7 mouse cellular contexts compared by ENCODE assay signal in genomic region chrX:57326487-57327221, GRCm38 (mm10). TPM values are rescaled to one million over a fixed set of nuclear protein-coding genes. Genes with fewer than 3 reads are reported as not detected.
DNase-seq lines count a peak whose midpoint lies in the region; ATAC-seq and TF ChIP-seq lines count a peak whose summit lies in the region.

No protein-coding gene starts in this region.

- H3K9ac ChIP-seq in forebrain, postnatal 0 days, result peak overlapping the region; percentile 45

- DNase-seq in forebrain, postnatal 0 days, result no peak
- peak; percentile 37 for DNase-seq in limb, embryonic 10.5 days (ENCODE audit: low spot score)
- peak; percentile 10 to 47 for DNase-seq in spleen, postnatal 10 days (ENCODE audit: low spot score in 2 of 2)

- peak overlapping the region; percentile 54 for H3K4me3 ChIP-seq in brown adipose tissue, adult 24 weeks (ENCODE audit: insufficient read depth, low read depth, low read length)
- peak overlapping the region; percentile 41 for H3K4me3 ChIP-seq in forebrain, postnatal 0 days (ENCODE audit: low read depth, low read length)
- peak overlapping the region; percentile 55 for H3K4me3 ChIP-seq in limb, embryonic 10.5 days

- H3K4me2 ChIP-seq in forebrain, postnatal 0 days (ENCODE audit: low read depth), result peak overlapping the region; percentile 59

- H3K27me3 ChIP-seq in forebrain, postnatal 0 days (ENCODE audit: insufficient read depth, low read length), result no peaks in the 10 kb centered on the region
- peaks cover 39% of the 10 kb centered on the region for H3K27me3 ChIP-seq in limb, embryonic 10.5 days (ENCODE audit: low read depth, poor library complexity, severe bottlenecking)

- ATAC-seq in activated CD4-positive, CD25-positive, alpha-beta regulatory T cell, adult 4 months, result peak; percentile 54
- peak; percentile 86 for ATAC-seq in forebrain, postnatal 0 days
- ATAC-seq in hematopoietic stem cell, adult 5-6 weeks (replicated peaks in 1 of 2; ENCODE audit: insufficient read depth in 1 of 2, low FRiP score in 2 of 2, low TSS enrichment in 1 of 2, low read depth in 1 of 2, poor library complexity in 2 of 2, severe bottlenecking in 2 of 2), result peak; percentile 88 to 92
- peak; percentile 94 for ATAC-seq in megakaryocyte progenitor cell, adult 5-6 weeks (replicated peaks; ENCODE audit: poor library complexity)

- WGBS in forebrain, postnatal 0 days, result 32% methylated on average over 16 of the region's 16 CpGs
- 24% methylated on average over 16 of the region's 16 CpGs for WGBS in limb, embryonic 10.5 days

- H3K9me3 ChIP-seq in forebrain, postnatal 0 days (ENCODE audit: low read length), result no peaks in the 10 kb centered on the region
- no peaks in the 10 kb centered on the region for H3K9me3 ChIP-seq in limb, embryonic 10.5 days (replicated peaks)

- peak overlapping the region; percentile 39; the same call in 1 of the 2 replicates for H3K27ac ChIP-seq in brown adipose tissue, adult 24 weeks (replicated peaks; ENCODE audit: low read depth, low read length)
- no peak overlapping the region for H3K27ac ChIP-seq in forebrain, postnatal 0 days (ENCODE audit: low read depth, low read length)
- H3K27ac ChIP-seq in limb, embryonic 10.5 days, result peak overlapping the region; percentile 19; the same call in 1 of the 2 replicates

- no peaks in the 10 kb centered on the region for H3K36me3 ChIP-seq in forebrain, postnatal 0 days (ENCODE audit: insufficient read depth)
- no peaks in the 10 kb centered on the region for H3K36me3 ChIP-seq in limb, embryonic 10.5 days

- TF ChIP-seq CTCF in forebrain, postnatal 0 days (IDR thresholded peaks at IDR 0.05; ENCODE audit: low read depth), result no peak

- no peaks in the 10 kb centered on the region; the same call in 1 of the 2 replicates for H3K4me1 ChIP-seq in brown adipose tissue, adult 24 weeks (ENCODE audit: control insufficient read depth, insufficient read depth, insufficient read length, low read length)
- H3K4me1 ChIP-seq in forebrain, postnatal 0 days (ENCODE audit: insufficient read depth), result no peaks in the 10 kb centered on the region
- no peaks in the 10 kb centered on the region for H3K4me1 ChIP-seq in limb, embryonic 10.5 days

RNA-seq across cellular contexts. Expression of gene Arhgef6, which starts 11.9 kb away (rescaled TPM):
- polyA plus RNA-seq in activated CD4-positive, CD25-positive, alpha-beta regulatory T cell, adult 4 months (2017; shearing (Covaris generic)), result 10 to 100 TPM; 76.3 to 82.5 TPM
- polyA plus RNA-seq in brown adipose tissue, adult 24 weeks (2012; ENCODE audit: insufficient read depth, insufficient read length, missing spikeins), result 15.1 and 22.8 TPM in 2 replicates
- total RNA-seq in forebrain, postnatal 0 days (2014; rRNA removed), result 5.5 and 7.4 TPM in 2 replicates
- polyA plus RNA-seq in forebrain, postnatal 0 days (2015; fragmentation: Nextera tagmentation; extraction: Ambion mirVana), result 3.4 and 3.5 TPM in 2 replicates
- 145 and 178 TPM in 2 replicates for total RNA-seq in hematopoietic stem cell, adult 5-6 weeks (2017)
- polyA plus RNA-seq in limb, embryonic 10.5 days (2016; fragmentation: Nextera tagmentation; extraction: Ambion mirVana), result 0.88 and 1.8 TPM in 2 replicates
- 162 and 166 TPM in 2 replicates for total RNA-seq in megakaryocyte progenitor cell, adult 5-6 weeks (2015)
- total RNA-seq in megakaryocyte progenitor cell, adult 5-6 weeks (2017), result 108 and 110 TPM in 2 replicates
